Mouse (Mus musculus): Measurements from ENCODE around the gene Veph1. TPM values are rescaled to one million over a fixed set of nuclear protein-coding genes. Genes with fewer than 3 reads are reported as not detected.

Veph1 gene
- 0.05 TPM in 1 of 2 replicates, not detected in the other for polyA plus RNA-seq (2016; fragmentation: Nextera tagmentation; extraction: Ambion mirVana)

DNA sequence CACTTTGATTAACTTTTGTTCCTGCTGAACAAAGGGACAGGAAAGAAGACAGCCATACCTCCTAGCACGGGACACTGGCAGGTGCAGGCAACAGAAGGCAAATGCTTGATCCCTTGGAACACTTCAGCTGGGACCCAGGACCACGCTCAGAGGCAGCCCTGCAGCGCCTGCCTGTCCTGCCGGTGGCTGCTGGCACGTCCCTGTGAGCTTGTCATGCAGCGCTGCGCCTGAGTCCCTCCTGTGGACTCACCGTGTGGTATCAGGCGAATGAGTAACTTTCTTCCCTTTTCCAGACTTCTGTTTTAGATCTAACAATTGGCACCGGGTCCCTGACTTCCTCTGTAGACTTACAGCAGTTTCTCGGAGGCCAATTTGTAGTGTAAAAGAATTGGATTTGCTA lies at the start of gene Veph1:
Veph1 (minus strand) TSS at position 293 of the 400 bp plus-strand sequence.
- ATAC-seq = no peak
- WGBS (ENCODE audit: insufficient replicate concordance) = 36% methylated on average over 11 of the region's 11 CpGs
- Histone ChIP-seq H3K27me3 (replicated peaks) (no peaks in the 10 kb centered on the region), H3K27ac (no peak within 1 kb of the TSS), H3K9ac (no peak within 1 kb of the TSS), H3K36me3 (no peaks in the 10 kb centered on the region), H3K9me3 (replicated peaks) (no peaks in the 10 kb centered on the region), H3K4me2 (no peak within 1 kb of the TSS), H3K4me3 (no peak within 1 kb of the TSS), H3K4me1 (no peaks in the 10 kb centered on the region)

DNA sequence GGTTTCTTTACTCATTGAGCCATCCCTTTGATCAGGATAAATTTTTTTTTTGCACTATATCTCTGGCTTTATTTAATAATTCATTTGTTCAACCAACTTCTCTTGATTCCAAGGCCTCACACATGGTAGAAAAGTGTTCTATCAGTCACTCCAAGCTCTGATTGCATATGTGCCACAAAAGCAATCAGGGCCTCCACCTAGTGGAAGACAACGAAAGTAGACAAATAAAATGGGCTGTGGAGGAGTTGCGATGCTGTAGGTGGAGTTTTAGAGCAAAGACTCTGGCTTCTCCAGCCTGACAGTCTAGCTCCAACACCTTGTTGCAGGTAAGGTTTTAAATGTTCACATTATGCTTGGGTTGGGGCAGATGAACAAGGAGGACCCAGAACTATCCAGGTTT lies 44.1 kb upstream of the Veph1 start:
- Histone ChIP-seq H3K27me3 (replicated peaks) (no peaks in the 10 kb centered on the region), H3K9ac (no peak overlapping the region), H3K36me3 (no peaks in the 10 kb centered on the region), H3K4me3 (no peak overlapping the region), H3K9me3 (replicated peaks) (no peaks in the 10 kb centered on the region), H3K27ac (no peak overlapping the region), H3K4me2 (no peak overlapping the region), H3K4me1 (no peaks in the 10 kb centered on the region)
- no peak for ATAC-seq
- 60% methylated on average over 2 of the region's 2 CpGs for WGBS (ENCODE audit: insufficient replicate concordance)

DNA sequence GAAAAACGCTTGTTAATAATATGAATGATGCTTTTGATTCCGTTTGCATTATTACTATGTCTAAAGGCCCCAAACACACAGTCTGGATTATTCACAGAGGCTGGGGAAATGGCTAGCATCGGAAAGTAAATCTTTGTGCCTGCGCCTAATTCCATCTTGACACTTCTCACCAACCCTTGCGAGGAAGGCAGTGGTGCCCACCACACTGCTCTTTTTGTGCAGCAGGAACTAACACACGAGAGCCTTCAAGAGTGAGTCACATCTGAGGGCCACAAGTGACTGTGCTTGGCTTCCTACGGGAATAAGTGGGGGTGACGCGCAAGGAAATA lies 35.7 kb upstream of the Veph1 start:
- Histone ChIP-seq H3K27ac (no peak overlapping the region), H3K4me1 (no peaks in the 10 kb centered on the region), H3K9ac (no peak overlapping the region), H3K36me3 (no peaks in the 10 kb centered on the region), H3K9me3 (replicated peaks) (no peaks in the 10 kb centered on the region), H3K4me3 (no peak overlapping the region), H3K4me2 (no peak overlapping the region), H3K27me3 (replicated peaks) (no peaks in the 10 kb centered on the region)
- WGBS (ENCODE audit: insufficient replicate concordance) = 75% methylated on average over 9 of the region's 9 CpGs
- ATAC-seq = no peak

DNA sequence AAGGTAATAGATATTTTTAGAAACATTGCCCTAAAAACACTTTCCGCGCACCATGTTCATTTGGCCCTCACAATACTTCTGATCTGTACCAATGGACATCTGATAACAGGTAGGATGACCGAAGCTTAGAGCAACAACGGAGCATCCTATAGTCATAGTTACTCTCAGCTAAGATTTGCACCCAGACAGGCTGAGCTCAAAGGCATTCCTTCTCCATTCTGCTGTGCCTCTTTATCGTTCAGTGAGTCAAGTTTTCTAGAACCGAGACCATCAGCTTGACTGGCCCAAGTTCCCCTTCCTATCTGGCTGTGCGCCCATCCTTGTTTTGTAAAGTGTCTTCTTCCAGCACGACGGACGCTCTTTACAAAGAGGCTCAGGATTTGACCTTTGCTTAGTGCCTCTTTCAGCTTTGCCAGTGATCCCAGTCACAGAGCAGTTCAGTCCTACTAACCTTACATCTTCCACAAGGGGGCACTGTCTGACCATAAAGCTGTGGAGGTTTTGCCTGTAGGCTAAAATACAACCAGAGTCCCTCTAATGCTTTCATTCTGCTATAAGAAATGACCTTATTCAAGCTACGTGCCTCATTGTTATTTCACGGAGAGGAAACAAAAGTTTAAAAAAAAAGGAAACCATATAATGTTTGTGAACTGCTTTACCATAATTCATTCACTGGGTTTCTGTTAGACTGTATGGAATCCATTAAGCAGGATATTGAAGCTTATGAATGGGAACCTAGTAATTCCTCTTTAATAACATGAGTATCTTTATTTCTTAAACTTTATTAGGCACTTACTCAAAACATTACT lies 35.2 kb upstream of the Veph1 start:
- WGBS (ENCODE audit: insufficient replicate concordance) = 49% methylated on average over 12 of the region's 12 CpGs
- Histone ChIP-seq H3K36me3 (no peaks in the 10 kb centered on the region), H3K4me3 (no peak overlapping the region), H3K27me3 (replicated peaks) (no peaks in the 10 kb centered on the region), H3K4me2 (no peak overlapping the region), H3K27ac (no peak overlapping the region), H3K4me1 (no peaks in the 10 kb centered on the region), H3K9ac (no peak overlapping the region), H3K9me3 (replicated peaks) (no peaks in the 10 kb centered on the region)
- no peak for ATAC-seq

DNA sequence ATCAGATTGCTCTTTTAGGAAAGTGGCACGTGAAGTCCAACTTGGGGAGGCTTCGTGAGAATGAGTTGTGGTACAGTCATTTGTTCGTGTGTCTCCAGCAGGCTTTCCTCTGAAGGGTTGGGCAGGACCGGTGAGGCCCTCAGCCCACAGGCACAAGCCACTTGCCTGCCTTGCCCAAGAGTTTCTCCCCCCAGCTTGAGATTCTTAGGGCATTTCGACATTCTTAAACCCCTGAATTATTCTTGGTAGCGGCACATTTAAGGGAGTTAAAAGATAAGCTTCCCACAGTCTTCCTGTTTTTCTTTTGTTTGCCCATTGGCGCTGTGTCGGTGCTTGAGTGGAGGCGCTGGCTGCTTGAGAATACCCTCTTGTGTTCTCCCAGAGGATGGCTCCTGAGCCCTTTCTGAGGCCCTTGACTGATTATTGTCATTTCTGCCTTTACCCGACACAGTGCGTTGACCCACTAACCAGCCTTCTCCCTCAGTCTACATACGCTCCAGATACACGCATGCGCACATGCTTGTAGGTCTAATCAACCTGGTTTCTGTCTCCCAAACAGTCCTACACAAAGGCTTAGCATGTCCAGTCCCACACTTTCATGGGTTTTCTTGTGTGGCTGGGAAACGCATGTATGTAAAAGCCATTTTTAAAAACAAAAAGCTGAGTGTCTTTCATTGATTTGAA lies 34.4 kb upstream of the Veph1 start:
- WGBS (ENCODE audit: insufficient replicate concordance) = 40% methylated on average over 15 of the region's 15 CpGs
- no peaks in the 10 kb centered on the region for H3K27me3 ChIP-seq (replicated peaks)
- ATAC-seq = no peak
- H3K27ac ChIP-seq = no peak overlapping the region
- no peaks in the 10 kb centered on the region for H3K9me3 ChIP-seq (replicated peaks)
- no peaks in the 10 kb centered on the region for H3K4me1 ChIP-seq
- no peaks in the 10 kb centered on the region for H3K36me3 ChIP-seq
- no peak overlapping the region for H3K9ac ChIP-seq
- H3K4me2 ChIP-seq = no peak overlapping the region
- H3K4me3 ChIP-seq = no peak overlapping the region

DNA sequence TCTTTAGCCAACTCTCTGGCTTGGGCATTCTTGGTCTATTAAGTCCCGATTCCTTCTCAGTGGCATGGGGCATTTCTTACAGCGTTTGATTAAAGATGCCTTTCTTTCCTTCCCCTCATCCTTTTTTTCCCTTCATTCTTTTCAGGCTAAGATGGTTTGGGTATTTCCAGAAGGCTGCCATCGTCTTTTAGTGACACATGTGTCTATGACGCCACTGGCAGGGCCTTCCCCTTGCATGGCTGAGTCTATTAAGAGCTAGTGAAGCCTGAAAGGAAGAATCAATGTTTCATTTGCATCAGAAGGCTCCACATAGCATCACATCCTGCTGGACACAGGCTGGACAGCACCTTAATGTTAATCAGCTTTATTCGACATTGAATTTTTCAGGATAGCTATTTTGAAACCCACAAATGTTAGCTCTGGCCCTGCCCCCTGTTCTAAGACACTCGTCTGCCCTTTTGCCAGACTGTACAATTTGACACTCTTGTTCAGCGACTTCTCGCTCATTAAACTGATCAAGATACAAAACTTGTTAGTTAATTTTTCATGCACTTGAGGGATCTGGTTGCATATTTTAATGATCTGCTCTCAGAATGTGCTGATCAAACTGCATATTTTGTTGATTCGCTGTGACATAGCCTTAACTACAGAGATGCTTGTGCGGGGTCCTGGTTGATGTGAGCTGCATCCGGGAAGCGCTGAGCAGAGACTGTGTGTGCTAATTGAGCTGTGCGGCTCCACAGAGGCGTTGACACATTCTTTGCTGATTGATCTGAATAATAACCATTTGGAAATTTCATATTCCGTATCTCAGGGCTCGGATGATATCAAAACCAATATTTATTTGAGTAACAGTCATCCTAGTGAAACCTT lies 29.6 kb upstream of the Veph1 start:
- WGBS (ENCODE audit: insufficient replicate concordance) = 72% methylated on average over 16 of the region's 16 CpGs
- H3K9ac ChIP-seq = no peak overlapping the region
- ATAC-seq = no peak
- no peaks in the 10 kb centered on the region for H3K9me3 ChIP-seq (replicated peaks)
- no peaks in the 10 kb centered on the region for H3K4me1 ChIP-seq
- no peak overlapping the region for H3K4me2 ChIP-seq
- H3K27me3 ChIP-seq (replicated peaks) = no peaks in the 10 kb centered on the region
- H3K27ac ChIP-seq = no peak overlapping the region
- H3K36me3 ChIP-seq = no peaks in the 10 kb centered on the region
- H3K4me3 ChIP-seq = no peak overlapping the region

DNA sequence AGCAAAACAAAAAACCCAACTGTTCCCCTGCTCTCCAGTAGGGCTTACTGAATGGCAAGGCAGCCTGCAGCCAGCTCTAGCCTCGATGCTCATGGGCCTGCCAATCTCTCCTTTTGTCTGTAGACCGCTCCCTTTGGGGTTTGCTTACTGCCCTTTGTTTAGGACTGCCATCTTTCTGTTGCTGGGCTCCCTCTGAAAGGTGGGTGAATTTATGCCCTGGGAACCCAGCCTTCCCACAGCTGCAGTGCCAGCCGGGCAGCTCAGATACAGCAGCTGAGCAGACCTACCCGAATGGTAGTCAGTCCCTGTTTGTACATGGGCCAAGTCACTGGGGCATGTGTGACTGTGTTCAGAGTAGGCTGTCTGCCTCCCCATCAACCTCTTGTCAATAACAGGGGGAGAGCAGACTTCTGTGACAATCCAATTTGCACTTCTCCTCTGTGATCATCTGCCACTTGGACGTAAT lies 28.9 kb upstream of the Veph1 start:
- Histone ChIP-seq H3K9ac (no peak overlapping the region), H3K4me3 (no peak overlapping the region), H3K27me3 (replicated peaks) (no peaks in the 10 kb centered on the region), H3K27ac (no peak overlapping the region), H3K4me2 (no peak overlapping the region), H3K4me1 (no peaks in the 10 kb centered on the region), H3K9me3 (replicated peaks) (no peaks in the 10 kb centered on the region), H3K36me3 (no peaks in the 10 kb centered on the region)
- ATAC-seq = no peak
- WGBS (ENCODE audit: insufficient replicate concordance) = 72% methylated on average over 5 of the region's 5 CpGs

DNA sequence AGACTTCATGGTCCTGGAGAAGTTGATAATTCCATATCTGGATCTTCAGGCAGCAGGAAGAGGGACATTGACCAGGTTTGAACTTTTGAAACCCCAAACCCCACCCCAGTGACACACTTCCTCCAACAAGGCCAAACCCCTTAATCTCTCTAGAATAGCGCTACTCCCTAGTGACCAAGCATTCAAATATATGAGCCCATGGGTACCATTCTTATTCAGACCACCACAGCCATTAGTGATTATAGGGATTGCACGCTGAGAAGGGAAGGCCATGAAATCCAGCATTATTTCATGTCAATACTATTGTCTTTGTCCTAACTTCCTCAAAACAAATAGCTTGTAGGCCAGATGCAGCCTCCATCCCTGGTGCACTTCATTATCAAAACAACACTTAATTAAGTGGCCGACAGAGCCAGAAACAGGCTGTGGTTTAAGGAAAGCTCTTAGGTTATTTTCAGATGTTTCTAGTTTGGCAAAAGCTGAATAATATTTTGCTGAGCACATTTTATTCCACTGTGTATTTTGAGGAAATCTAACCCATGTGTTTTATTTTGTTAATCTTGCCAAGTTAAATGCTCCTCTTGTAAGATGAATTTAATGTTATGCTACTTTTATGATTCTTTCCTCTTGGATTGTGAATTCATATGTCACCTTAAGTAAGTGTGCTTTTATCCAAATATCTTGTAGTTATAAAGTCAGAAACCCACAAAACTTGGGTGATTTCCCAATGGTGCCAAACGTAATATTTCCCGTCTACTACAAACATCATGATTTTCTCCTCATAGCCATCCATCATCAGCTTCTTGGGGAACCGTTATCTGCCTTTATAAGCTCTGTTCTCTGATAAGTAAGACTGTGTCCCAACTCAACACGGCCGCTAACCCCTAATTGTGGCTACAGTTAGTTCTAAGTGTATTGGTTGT lies 18.4 kb upstream of the Veph1 start:
- Histone ChIP-seq H3K9ac (no peak overlapping the region), H3K9me3 (replicated peaks) (no peaks in the 10 kb centered on the region), H3K4me2 (no peak overlapping the region), H3K27me3 (replicated peaks) (no peaks in the 10 kb centered on the region), H3K4me1 (no peaks in the 10 kb centered on the region), H3K36me3 (no peaks in the 10 kb centered on the region), H3K27ac (no peak overlapping the region), H3K4me3 (no peak overlapping the region)
- no peak for ATAC-seq
- 67% methylated on average over 8 of the region's 8 CpGs for WGBS (ENCODE audit: insufficient replicate concordance)

DNA sequence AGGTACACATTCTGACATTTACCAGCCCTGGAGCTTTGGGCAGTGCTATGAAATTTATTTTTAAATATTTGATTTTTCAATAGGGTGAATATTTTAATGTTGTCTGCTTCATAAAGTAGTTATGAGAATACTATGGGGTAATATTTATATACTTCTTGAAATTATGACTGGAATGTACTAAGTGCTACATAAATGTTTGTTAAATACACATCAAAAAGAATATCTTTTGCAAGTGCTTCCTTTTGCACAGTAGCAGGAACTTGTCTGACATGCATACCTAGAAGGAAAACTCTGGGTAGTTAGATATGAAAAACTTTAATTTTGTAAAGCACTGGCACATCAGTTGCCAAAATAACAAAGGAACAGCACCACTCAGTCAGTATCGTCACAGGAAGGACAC lies 13.9 kb upstream of the Veph1 start:
- Histone ChIP-seq H3K27me3 (replicated peaks) (no peaks in the 10 kb centered on the region), H3K36me3 (no peaks in the 10 kb centered on the region), H3K9me3 (replicated peaks) (no peaks in the 10 kb centered on the region), H3K4me3 (no peak overlapping the region), H3K27ac (no peak overlapping the region), H3K4me1 (no peaks in the 10 kb centered on the region), H3K9ac (no peak overlapping the region), H3K4me2 (no peak overlapping the region)
- WGBS (ENCODE audit: insufficient replicate concordance) = 63% methylated on average over 1 of the region's 1 CpGs
- no peak for ATAC-seq

DNA sequence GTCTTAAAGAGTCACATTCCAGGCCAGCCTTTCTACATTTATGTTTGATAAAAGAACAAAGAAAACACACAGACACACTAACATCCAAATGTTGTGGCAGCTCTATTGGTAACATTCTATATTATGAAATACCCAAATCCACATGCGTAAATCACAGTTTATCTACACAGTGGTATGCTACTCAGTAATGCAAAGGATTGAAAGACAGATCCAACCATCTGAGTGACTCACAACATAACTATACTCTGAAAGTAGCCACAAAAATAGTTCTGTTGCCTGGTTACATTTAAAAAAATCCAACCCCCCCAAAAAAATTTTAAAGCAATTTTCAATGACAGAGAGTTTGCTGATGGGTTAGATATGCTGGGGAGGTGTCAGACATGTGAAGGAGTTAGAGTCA lies 12.9 kb upstream of the Veph1 start:
- H3K36me3 ChIP-seq = no peaks in the 10 kb centered on the region
- H3K4me1 ChIP-seq = no peaks in the 10 kb centered on the region
- no peaks in the 10 kb centered on the region for H3K9me3 ChIP-seq (replicated peaks)
- H3K4me3 ChIP-seq = no peak overlapping the region
- no peaks in the 10 kb centered on the region for H3K27me3 ChIP-seq (replicated peaks)
- no peak overlapping the region for H3K27ac ChIP-seq
- H3K4me2 ChIP-seq = no peak overlapping the region
- ATAC-seq = no peak
- no peak overlapping the region for H3K9ac ChIP-seq
- WGBS (ENCODE audit: insufficient replicate concordance) = 71% methylated on average over 1 of the region's 1 CpGs

DNA sequence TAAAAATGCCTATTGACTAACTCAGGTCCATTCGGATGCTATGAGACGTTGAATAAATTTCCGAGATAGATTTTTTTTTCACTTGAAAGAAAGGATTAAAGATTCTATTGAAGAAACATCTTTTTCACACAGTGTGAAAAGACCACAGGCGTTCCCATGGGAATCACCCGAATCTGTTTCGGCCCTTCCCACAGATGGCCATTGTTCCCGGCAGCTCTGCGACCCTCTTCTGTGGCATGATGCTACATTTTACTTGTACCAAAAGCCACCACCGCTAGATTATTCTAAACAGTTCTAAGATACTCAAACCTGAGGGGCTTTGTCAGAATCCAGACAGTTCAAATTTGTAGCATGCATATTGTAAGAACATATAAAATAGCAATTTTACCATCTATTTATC lies 1.4 kb downstream of the Veph1 start:
- Histone ChIP-seq H3K9me3 (replicated peaks) (no peaks in the 10 kb centered on the region), H3K36me3 (no peaks in the 10 kb centered on the region), H3K4me3 (no peak overlapping the region), H3K4me1 (no peaks in the 10 kb centered on the region), H3K9ac (no peak overlapping the region), H3K4me2 (no peak overlapping the region), H3K27me3 (replicated peaks) (no peaks in the 10 kb centered on the region), H3K27ac (no peak overlapping the region)
- ATAC-seq = no peak
- 80% methylated on average over 9 of the region's 9 CpGs for WGBS (ENCODE audit: insufficient replicate concordance)

All from liver, embryonic 12.5 days (tissue).